Mouse (Mus musculus): ENCODE measurements around the gene Mlx.

DNA sequence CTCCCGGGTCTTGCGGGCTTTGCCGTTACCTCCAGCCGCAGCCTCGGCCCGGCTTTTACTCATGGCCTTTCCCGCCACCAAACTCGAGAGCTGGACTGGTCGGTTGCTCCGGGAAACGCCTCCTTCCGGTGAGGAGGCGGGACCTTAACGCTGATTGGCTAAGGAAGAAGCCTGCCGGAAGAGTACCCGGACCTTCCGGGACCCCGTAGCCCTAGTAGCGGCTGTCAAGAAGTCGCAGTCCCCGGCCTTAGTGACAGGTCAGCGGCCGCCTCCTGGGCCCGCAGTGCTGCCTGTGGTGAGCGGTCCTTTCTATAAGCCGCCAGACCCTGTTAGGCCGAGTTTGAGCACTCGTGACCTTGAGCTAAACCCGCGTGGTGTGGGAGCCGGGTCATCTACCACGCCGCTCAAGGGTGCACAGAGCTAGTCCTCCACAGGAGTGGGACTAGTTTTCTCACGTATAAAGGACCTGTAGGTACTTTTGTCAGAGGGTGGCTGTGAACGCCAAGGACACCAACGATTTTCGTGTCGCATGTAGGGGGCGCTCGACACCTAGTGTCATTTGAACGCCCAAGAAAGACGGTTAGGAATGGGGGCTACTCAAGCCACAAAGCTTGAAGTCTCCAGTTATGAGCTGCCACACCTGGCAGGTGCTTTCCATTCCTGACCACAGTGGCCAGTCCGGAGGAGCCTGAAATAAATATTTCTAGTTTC, 8.4 kb downstream of the Mlx start, which contains the start of gene Psmc3ip:
- TF ChIP-seq GATA1 (IDR thresholded peaks at IDR 0.05; ENCODE audit: low read length) (no peak), TAL1 (IDR thresholded peaks at IDR 0.05; ENCODE audit: low read length) (no peak)
